Mouse (Mus musculus): ENCODE results near the gene Sh3tc1. TPM values are rescaled to one million over a fixed set of nuclear protein-coding genes. Genes with fewer than 3 reads are reported as not detected.
A peak's percentile ranks its signal among the peaks of the same experiment; 100 is the strongest.

Sh3tc1 gene
- polyA plus RNA-seq, 1 experiment, result 35.1 TPM

GRCm38 (mm10) chr5:35722654-35723053 lies 17.1 kb downstream of the Sh3tc1 start:
- Histone ChIP-seq H3K4me3 (ENCODE audit: insufficient read depth, low read depth, low read length) (no peak overlapping the region), H3K27me3 (replicated peaks; ENCODE audit: control insufficient read depth, insufficient read depth, low read length) (no peaks in the 10 kb centered on the region), H3K4me1 (ENCODE audit: control insufficient read depth, insufficient read depth, low read length) (peaks cover 17% of the 10 kb centered on the region; the same call in 1 of the 2 replicates), H3K27ac (ENCODE audit: insufficient read depth, low read depth, low read length) (peak overlapping the region; percentile 40), H3K36me3 (ENCODE audit: control insufficient read depth, insufficient read depth, low read length) (peaks cover 3% of the 10 kb centered on the region; the same call in 1 of the 2 replicates)
- TF ChIP-seq POLR2A (IDR thresholded peaks at IDR 0.05; ENCODE audit: low read depth, low read length), result no peak
- no peak for TF ChIP-seq CTCF (conservative IDR thresholded peaks at IDR 0.05; ENCODE audit: insufficient read depth, insufficient read length, low read depth, low read length)
- WGBS, result 43% methylated on average over 2 of the region's 2 CpGs
- peak; percentile 59 for DNase-seq

DNA sequence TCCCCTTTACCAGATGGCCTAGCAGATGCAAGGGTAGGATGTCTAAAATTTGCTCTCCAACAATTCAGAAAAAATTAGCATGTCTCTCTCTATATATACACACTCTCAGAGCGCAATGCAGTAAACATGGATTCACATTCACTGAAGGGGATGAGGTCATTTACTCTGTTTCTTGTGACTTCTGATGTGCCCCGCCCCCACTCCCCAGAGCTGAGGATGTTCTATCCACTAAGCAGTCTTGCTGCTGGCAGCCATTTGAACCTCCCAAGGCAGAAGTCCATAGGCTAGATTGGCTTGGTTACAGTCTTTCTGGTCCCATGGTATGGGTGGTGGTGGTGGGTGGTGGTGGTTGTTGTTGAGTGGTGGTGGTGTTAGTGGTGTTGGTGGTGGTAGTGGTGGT lies 17.9 kb downstream of the Sh3tc1 start:
- TF ChIP-seq POLR2A (IDR thresholded peaks at IDR 0.05; ENCODE audit: low read depth, low read length) (no peak), CTCF (conservative IDR thresholded peaks at IDR 0.05; ENCODE audit: insufficient read depth, insufficient read length, low read depth, low read length) (no peak)
- DNase-seq, result no peak
- Histone ChIP-seq H3K4me1 (ENCODE audit: control insufficient read depth, insufficient read depth, low read length) (peaks cover 10% of the 10 kb centered on the region; the same call in 1 of the 2 replicates), H3K36me3 (ENCODE audit: control insufficient read depth, insufficient read depth, low read length) (peaks cover 7% of the 10 kb centered on the region; the same call in 1 of the 2 replicates), H3K27ac (ENCODE audit: insufficient read depth, low read depth, low read length) (no peak overlapping the region), H3K4me3 (ENCODE audit: insufficient read depth, low read depth, low read length) (no peak overlapping the region), H3K27me3 (replicated peaks; ENCODE audit: control insufficient read depth, insufficient read depth, low read length) (no peaks in the 10 kb centered on the region)
- WGBS, result 95% methylated on average over 2 of the region's 2 CpGs

DNA sequence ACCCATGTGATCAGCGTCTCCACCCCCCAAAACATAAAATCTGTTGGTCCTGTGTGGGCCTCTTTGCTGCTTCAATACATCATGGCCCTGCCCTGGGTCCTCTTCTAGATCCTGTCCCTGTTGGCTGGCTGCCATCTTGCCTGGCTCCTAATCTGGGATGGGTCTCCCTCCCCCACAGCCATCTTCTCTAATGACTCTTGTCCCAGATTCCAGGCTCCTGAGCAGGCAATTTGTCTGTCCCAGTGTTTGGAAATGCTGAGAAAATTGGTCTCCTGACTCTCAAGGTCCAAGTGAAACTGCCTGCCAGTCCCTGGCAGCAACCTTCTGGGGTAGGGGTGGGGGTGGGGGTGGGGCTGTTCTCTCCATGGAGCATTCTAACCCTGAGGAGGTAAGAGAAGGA lies 19.9 kb downstream of the Sh3tc1 start:
- 92% methylated on average over 1 of the region's 1 CpGs for WGBS
- no peak overlapping the region for H3K27ac ChIP-seq (ENCODE audit: insufficient read depth, low read depth, low read length)
- H3K27me3 ChIP-seq (replicated peaks; ENCODE audit: control insufficient read depth, insufficient read depth, low read length), result no peaks in the 10 kb centered on the region
- H3K4me3 ChIP-seq (ENCODE audit: insufficient read depth, low read depth, low read length), result no peak overlapping the region
- peaks cover 9% of the 10 kb centered on the region; the same call in 1 of the 2 replicates for H3K36me3 ChIP-seq (ENCODE audit: control insufficient read depth, insufficient read depth, low read length)
- no peaks in the 10 kb centered on the region for H3K4me1 ChIP-seq (ENCODE audit: control insufficient read depth, insufficient read depth, low read length)
- no peak for DNase-seq
- TF ChIP-seq CTCF (conservative IDR thresholded peaks at IDR 0.05; ENCODE audit: insufficient read depth, insufficient read length, low read depth, low read length) (no peak), POLR2A (IDR thresholded peaks at IDR 0.05; ENCODE audit: low read depth, low read length) (no peak)

DNA sequence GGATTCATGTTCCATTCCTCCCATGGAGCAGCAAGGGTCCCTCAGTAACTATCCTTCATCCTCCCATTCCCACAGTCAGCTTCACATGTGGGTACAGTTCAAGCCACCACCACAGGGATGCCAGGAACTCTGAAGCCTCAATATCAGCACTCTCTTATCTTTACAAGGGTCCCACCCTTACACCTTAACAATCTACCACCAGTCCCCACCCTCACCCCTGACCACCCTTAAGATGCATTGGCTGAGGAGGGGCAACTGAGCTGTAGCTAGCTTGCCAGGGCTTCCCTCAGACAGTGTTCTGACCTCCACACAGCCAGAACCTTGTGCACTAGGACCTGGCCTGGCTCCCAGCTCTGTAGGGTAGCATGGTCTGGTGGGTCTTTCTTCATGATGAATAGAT lies 20.4 kb downstream of the Sh3tc1 start:
- Histone ChIP-seq H3K4me3 (ENCODE audit: insufficient read depth, low read depth, low read length) (no peak overlapping the region), H3K27me3 (replicated peaks; ENCODE audit: control insufficient read depth, insufficient read depth, low read length) (no peaks in the 10 kb centered on the region), H3K36me3 (ENCODE audit: control insufficient read depth, insufficient read depth, low read length) (peaks cover 9% of the 10 kb centered on the region; the same call in 1 of the 2 replicates), H3K4me1 (ENCODE audit: control insufficient read depth, insufficient read depth, low read length) (no peaks in the 10 kb centered on the region), H3K27ac (ENCODE audit: insufficient read depth, low read depth, low read length) (no peak overlapping the region)
- no peak for DNase-seq
- TF ChIP-seq POLR2A (IDR thresholded peaks at IDR 0.05; ENCODE audit: low read depth, low read length), result no peak
- no peak for TF ChIP-seq CTCF (conservative IDR thresholded peaks at IDR 0.05; ENCODE audit: insufficient read depth, insufficient read length, low read depth, low read length)

- no peak for TF ChIP-seq CTCF (conservative IDR thresholded peaks at IDR 0.05; ENCODE audit: insufficient read depth, insufficient read length, low read depth, low read length)
- no peak for DNase-seq
- Histone ChIP-seq H3K36me3 (ENCODE audit: control insufficient read depth, insufficient read depth, low read length) (peaks cover 9% of the 10 kb centered on the region; the same call in 1 of the 2 replicates), H3K27me3 (replicated peaks; ENCODE audit: control insufficient read depth, insufficient read depth, low read length) (no peaks in the 10 kb centered on the region), H3K4me3 (ENCODE audit: insufficient read depth, low read depth, low read length) (no peak overlapping the region), H3K4me1 (ENCODE audit: control insufficient read depth, insufficient read depth, low read length) (no peaks in the 10 kb centered on the region), H3K27ac (ENCODE audit: insufficient read depth, low read depth, low read length) (no peak overlapping the region)
- WGBS, result 83% methylated on average over 11 of the region's 11 CpGs
Observed at GRCm38 (mm10) chr5:35718817-35719216, 21.0 kb downstream of the Sh3tc1 start.

DNA sequence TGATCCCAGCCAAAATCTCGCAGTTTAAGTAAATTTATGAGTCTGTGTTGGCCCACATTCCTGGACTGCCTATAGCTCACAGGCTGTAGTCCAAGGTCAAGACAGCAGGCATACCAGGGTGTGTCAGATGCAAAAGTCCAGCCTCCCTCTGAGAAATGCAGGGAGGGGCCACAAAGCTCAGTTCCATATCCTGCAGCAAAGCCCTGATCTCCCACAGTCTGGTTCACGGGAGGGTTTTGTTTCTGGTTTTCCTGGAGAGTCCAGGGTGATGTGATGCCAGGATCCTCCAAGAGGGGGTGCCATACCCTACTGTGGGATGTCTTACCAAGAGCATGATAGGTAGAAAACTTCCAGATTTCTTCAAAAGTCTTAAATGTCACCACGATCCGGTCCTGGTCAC lies 21.8 kb downstream of the Sh3tc1 start:
- Histone ChIP-seq H3K4me1 (ENCODE audit: control insufficient read depth, insufficient read depth, low read length) (no peaks in the 10 kb centered on the region), H3K36me3 (ENCODE audit: control insufficient read depth, insufficient read depth, low read length) (peaks cover 11% of the 10 kb centered on the region; the same call in 1 of the 2 replicates), H3K27me3 (replicated peaks; ENCODE audit: control insufficient read depth, insufficient read depth, low read length) (no peaks in the 10 kb centered on the region), H3K27ac (ENCODE audit: insufficient read depth, low read depth, low read length) (no peak overlapping the region), H3K4me3 (ENCODE audit: insufficient read depth, low read depth, low read length) (no peak overlapping the region)
- peak; percentile 59 for DNase-seq
- TF ChIP-seq CTCF (conservative IDR thresholded peaks at IDR 0.05; ENCODE audit: insufficient read depth, insufficient read length, low read depth, low read length), result peak; percentile 58
- no peak for TF ChIP-seq POLR2A (IDR thresholded peaks at IDR 0.05; ENCODE audit: low read depth, low read length)
- 18% methylated on average over 4 of the region's 4 CpGs for WGBS

DNA sequence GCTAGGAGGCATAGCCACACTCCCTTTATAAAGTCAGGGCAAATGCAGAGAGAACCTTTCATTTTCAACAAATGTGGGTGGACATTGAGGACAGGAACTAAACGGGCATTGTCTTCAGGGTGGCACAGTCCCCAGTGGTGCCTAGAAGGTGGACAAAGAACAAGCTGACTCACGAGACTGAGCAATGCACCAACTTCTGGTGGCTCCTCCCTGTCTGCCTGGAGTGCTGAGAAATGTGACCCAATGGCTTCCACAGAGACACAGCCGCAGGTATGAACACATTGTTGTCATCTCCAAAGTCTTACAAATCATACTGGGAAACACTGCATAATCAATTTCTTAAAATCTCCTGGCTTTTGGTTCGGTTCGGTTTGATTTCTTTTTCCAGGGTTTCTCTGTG lies 22.3 kb downstream of the Sh3tc1 start:
- Histone ChIP-seq H3K27ac (ENCODE audit: insufficient read depth, low read depth, low read length) (no peak overlapping the region), H3K36me3 (ENCODE audit: control insufficient read depth, insufficient read depth, low read length) (peaks cover 11% of the 10 kb centered on the region; the same call in 1 of the 2 replicates), H3K4me1 (ENCODE audit: control insufficient read depth, insufficient read depth, low read length) (no peaks in the 10 kb centered on the region), H3K4me3 (ENCODE audit: insufficient read depth, low read depth, low read length) (no peak overlapping the region), H3K27me3 (replicated peaks; ENCODE audit: control insufficient read depth, insufficient read depth, low read length) (no peaks in the 10 kb centered on the region)
- TF ChIP-seq CTCF (conservative IDR thresholded peaks at IDR 0.05; ENCODE audit: insufficient read depth, insufficient read length, low read depth, low read length) (no peak), POLR2A (IDR thresholded peaks at IDR 0.05; ENCODE audit: low read depth, low read length) (no peak)
- 75% methylated on average over 5 of the region's 5 CpGs for WGBS
- DNase-seq, result no peak
